Mouse (Mus musculus) stomach, postnatal 0 days (tissue): Measurements from ENCODE around the gene Cds1. TPM values are rescaled to one million over a fixed set of nuclear protein-coding genes. Genes with fewer than 3 reads are reported as not detected.

Experiments used
- ATAC-seq: fragments of 200-750 bp; cut with Nextera tagmentation; 2 replicates; pipeline ENCODE4 v1.8.0; 2017; ENCODE audit not compliant: low FRiP score, low TSS enrichment
- DNase-seq: peaks from one replicate; pipeline ENCODE4 v3.0.0-alpha.2; 2016; ENCODE audit warnings: low spot score
- H3K27ac ChIP-seq: fragments of 300-500 bp; sonication (generic); replicated peaks from 2 replicates; pipeline ENCODE4 v1.5.1; 2014; ENCODE audit warnings: mild to moderate bottlenecking, control low read depth
- H3K27me3 ChIP-seq: fragments of 300-500 bp; sonication (generic); 2 replicates; pipeline ENCODE4 v1.6.1; 2014; ENCODE audit warnings: low read length; ENCODE audit not compliant: control insufficient read depth, insufficient read depth
- H3K36me3 ChIP-seq: fragments of 300-500 bp; sonication (generic); 2 replicates; pipeline ENCODE4 v1.6.1; 2014; ENCODE audit warnings: low read length, mixed read lengths; ENCODE audit not compliant: control insufficient read depth, insufficient read depth
- H3K4me1 ChIP-seq: fragments of 300-500 bp; sonication (generic); replicated peaks from 2 replicates; pipeline ENCODE4 v1.6.1; 2014; ENCODE audit warnings: antibody characterized with exemption; ENCODE audit not compliant: control insufficient read depth, insufficient read depth
- H3K4me2 ChIP-seq: fragments of 300-500 bp; sonication (generic); replicated peaks from 2 replicates; pipeline ENCODE4 v1.6.1; 2014; ENCODE audit warnings: low read depth, mild to moderate bottlenecking, control low read depth, moderate library complexity
- H3K4me3 ChIP-seq: fragments of 300-500 bp; sonication (generic); 2 replicates; pipeline ENCODE4 v1.5.1; 2014; ENCODE audit warnings: low read depth, low read length, control low read depth
- H3K9ac ChIP-seq: fragments of 300-500 bp; sonication (generic); 2 replicates; pipeline ENCODE4 v1.6.1; 2014; ENCODE audit warnings: mild to moderate bottlenecking, low read length, control low read depth, mixed read lengths
- H3K9me3 ChIP-seq: fragments of 300-500 bp; sonication (generic); 2 replicates; pipeline ENCODE4 v1.6.1; 2016; ENCODE audit warnings: low read length; ENCODE audit not compliant: control insufficient read depth
- CTCF ChIP-seq: IDR thresholded peaks from 2 replicates; pipeline ENCODE4 v1.5.1; 2016; ENCODE audit warnings: antibody characterized with exemption, low read depth, mild to moderate bottlenecking, moderate library complexity
- EP300 ChIP-seq: optimal IDR thresholded peaks from 2 replicates; pipeline ENCODE3; 2016; ENCODE audit warnings: antibody characterized with exemption
- WGBS: fragments of 180-500 bp; shearing (Covaris S2); extraction: QIAGEN DNeasy Blood & Tissue Kit; methylation state at CpG from one replicate; pipeline ENCODE4 v1.1.7; 2014; 5-methylcytosine and 5-hydroxymethylcytosine counted together
- polyA plus RNA-seq: library from polyadenylated mRNA; unstranded; fragments of >200 nt; fragmentation: Nextera tagmentation; extraction: Ambion mirVana; gene quantifications from 2 replicates; pipeline ENCODE4 v1.2.1, GENCODE M21; 2015

Gene Cds1
- polyA plus RNA-seq, 1 experiment from 2014 or later, result 18.0 TPM

GRCm38 (mm10) chr5:101826531-101826970 is 61.6 kb downstream of the Cds1 start:
- Histone ChIP-seq H3K27me3 (no peaks in the 10 kb centered on the region), H3K4me3 (no peak overlapping the region), H3K4me1 (peaks cover 3% of the 10 kb centered on the region), H3K4me2 (peak overlapping the region; percentile 33), H3K27ac (no peak overlapping the region), H3K36me3 (no peaks in the 10 kb centered on the region), H3K9me3 (no peaks in the 10 kb centered on the region), H3K9ac (no peak overlapping the region)
- 4% methylated on average over 15 of the region's 15 CpGs for WGBS
- TF ChIP-seq EP300 (no peak), CTCF (no peak)
- peak; percentile 65 for ATAC-seq
- DNase-seq, result peak; percentile 66

GRCm38 (mm10) chr5:101827477-101827876 is 62.5 kb downstream of the Cds1 start:
- no peaks in the 10 kb centered on the region for H3K27me3 ChIP-seq
- H3K4me2 ChIP-seq, result no peak overlapping the region
- 29% methylated on average over 12 of the region's 12 CpGs for WGBS
- H3K9me3 ChIP-seq, result no peaks in the 10 kb centered on the region
- no peak overlapping the region for H3K9ac ChIP-seq
- H3K4me3 ChIP-seq, result no peak overlapping the region
- DNase-seq (no peak), ATAC-seq (no peak)
- H3K27ac ChIP-seq, result no peak overlapping the region
- H3K36me3 ChIP-seq, result no peaks in the 10 kb centered on the region
- peaks cover 3% of the 10 kb centered on the region for H3K4me1 ChIP-seq
- TF ChIP-seq EP300 (no peak), CTCF (no peak)

GRCm38 (mm10) chr5:101828932-101829331 is 64.0 kb downstream of the Cds1 start:
- no peak for DNase-seq
- ATAC-seq, result no peak
- Histone ChIP-seq H3K9ac (no peak overlapping the region), H3K9me3 (no peaks in the 10 kb centered on the region), H3K4me3 (no peak overlapping the region), H3K4me1 (peaks cover 3% of the 10 kb centered on the region), H3K4me2 (no peak overlapping the region), H3K27ac (no peak overlapping the region), H3K36me3 (no peaks in the 10 kb centered on the region), H3K27me3 (no peaks in the 10 kb centered on the region)
- TF ChIP-seq EP300 (no peak), CTCF (no peak)
- WGBS, result 65% methylated on average over 3 of the region's 3 CpGs

- no peaks in the 10 kb centered on the region for H3K9me3 ChIP-seq
- TF ChIP-seq CTCF (no peak), EP300 (no peak)
- peaks cover 1% of the 10 kb centered on the region; the same call in 1 of the 2 replicates for H3K36me3 ChIP-seq
- no peak overlapping the region for H3K4me3 ChIP-seq
- no peak overlapping the region for H3K27ac ChIP-seq
- H3K9ac ChIP-seq, result no peak overlapping the region
- no peaks in the 10 kb centered on the region for H3K27me3 ChIP-seq
- 80% methylated on average over 8 of the region's 8 CpGs for WGBS
- DNase-seq (no peak), ATAC-seq (no peak)
- H3K4me1 ChIP-seq, result peaks cover 3% of the 10 kb centered on the region
- H3K4me2 ChIP-seq, result no peak overlapping the region
Observed at GRCm38 (mm10) chr5:101830180-101830579, 65.2 kb downstream of the Cds1 start.

- no peak overlapping the region for H3K27ac ChIP-seq
- TF ChIP-seq CTCF (no peak), EP300 (no peak)
- WGBS, result 90% methylated on average over 6 of the region's 6 CpGs
- H3K9ac ChIP-seq, result no peak overlapping the region
- peaks cover 2% of the 10 kb centered on the region for H3K4me1 ChIP-seq
- H3K4me3 ChIP-seq, result no peak overlapping the region
- H3K4me2 ChIP-seq, result no peak overlapping the region
- no peaks in the 10 kb centered on the region for H3K27me3 ChIP-seq
- H3K36me3 ChIP-seq, result peaks cover 8% of the 10 kb centered on the region
- DNase-seq, result no peak
- no peak for ATAC-seq
- no peaks in the 10 kb centered on the region for H3K9me3 ChIP-seq
Observed at GRCm38 (mm10) chr5:101832042-101832441, 67.1 kb downstream of the Cds1 start.

- Histone ChIP-seq H3K9me3 (no peaks in the 10 kb centered on the region), H3K27me3 (no peaks in the 10 kb centered on the region), H3K4me3 (no peak overlapping the region), H3K36me3 (peaks cover 8% of the 10 kb centered on the region), H3K4me1 (no peaks in the 10 kb centered on the region), H3K27ac (no peak overlapping the region), H3K4me2 (no peak overlapping the region), H3K9ac (no peak overlapping the region)
- ATAC-seq, result no peak
- DNase-seq, result no peak
- no peak for TF ChIP-seq CTCF
- no peak for TF ChIP-seq EP300
- WGBS, result 87% methylated on average over 5 of the region's 5 CpGs
Observed at GRCm38 (mm10) chr5:101832991-101833390, 68.1 kb downstream of the Cds1 start.
